Mouse (Mus musculus) brain, embryonic 14.5 days (tissue): ENCODE data around the gene Hoxa4.

Experiments
- CTCF ChIP-seq: fragments of 200-500 bp; IDR thresholded peaks from 2 replicates; pipeline ENCODE4 v1.5.1; 2012; ENCODE audit warnings: inconsistent platforms, mild to moderate bottlenecking, moderate library complexity, borderline replicate concordance; ENCODE audit not compliant: insufficient read depth, insufficient read length; ENCODE audit errors: extremely low read depth
- POLR2A ChIP-seq: fragments of 200-500 bp; IDR thresholded peaks from 2 replicates; pipeline ENCODE4 v1.6.1; 2012; ENCODE audit warnings: mild to moderate bottlenecking, inconsistent platforms, borderline replicate concordance; ENCODE audit not compliant: poor library complexity, insufficient read depth, insufficient read length, severe bottlenecking; ENCODE audit errors: extremely low read depth

DNA sequence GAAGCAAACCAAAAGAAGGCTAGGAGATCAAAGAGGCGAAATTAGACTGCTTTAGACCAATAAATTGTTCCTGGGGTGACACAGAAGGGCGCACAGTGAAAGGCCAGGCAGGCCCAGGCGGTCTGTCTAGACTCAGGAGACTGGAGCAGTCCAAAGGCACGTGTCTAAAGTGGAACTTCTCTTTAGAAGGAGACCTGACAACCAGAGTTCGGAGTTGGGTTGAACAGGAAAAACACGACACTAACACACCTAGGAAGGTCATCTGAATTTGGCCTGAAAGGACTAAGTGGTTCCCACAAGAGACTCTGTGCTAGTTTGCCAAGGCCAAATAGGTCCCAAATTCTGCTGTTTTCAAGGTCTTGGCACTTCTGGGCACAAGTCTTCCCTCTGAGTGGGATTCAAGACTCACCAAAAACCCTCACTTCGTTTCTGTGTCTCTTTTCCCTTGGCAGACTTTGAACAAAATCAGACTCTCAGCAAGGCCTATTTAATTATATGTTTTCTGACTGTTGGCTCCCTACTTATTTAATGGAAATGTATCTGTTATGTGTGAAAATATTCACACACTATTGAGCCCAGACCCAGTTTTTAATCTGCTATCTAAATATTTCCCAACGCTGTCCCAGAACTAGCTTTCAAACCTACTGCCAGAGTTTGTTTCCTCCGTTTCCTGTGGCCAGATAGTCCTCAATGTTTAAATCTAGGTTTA lies 27.8 kb upstream of the Hoxa4 start:
- no peak for TF ChIP-seq CTCF
- TF ChIP-seq POLR2A: no peak
